Mouse (Mus musculus): Measurements from ENCODE around the gene Fam207a. TPM values are rescaled to one million over a fixed set of nuclear protein-coding genes. Genes with fewer than 3 reads are reported as not detected.

Gene Fam207a
- polyA plus RNA-seq, 1 experiment from 2014 or later: 23.0 TPM

GRCm38 (mm10) chr10:77465902-77466301, 49.7 kb downstream of the Fam207a start:
- no peak for ATAC-seq (ENCODE audit: insufficient number of reproducible peaks, insufficient read depth, low FRiP score, low read depth)
- H3K36me3 ChIP-seq (ENCODE audit: control insufficient read depth, insufficient read depth, low read length): no peaks in the 10 kb centered on the region
- no peak overlapping the region for H3K9ac ChIP-seq (ENCODE audit: low read length)
- H3K27ac ChIP-seq (replicated peaks in 1 of 2; ENCODE audit: control insufficient read depth in 1 of 2, insufficient read depth in 1 of 2, low read depth in 2 of 2, low read length in 2 of 2): no peak overlapping the region
- no peaks in the 10 kb centered on the region for H3K27me3 ChIP-seq (ENCODE audit: control insufficient read depth, insufficient read depth, low read length)
- 78% methylated on average over 5 of the region's 5 CpGs for WGBS
- H3K4me2 ChIP-seq (ENCODE audit: low read length): no peak overlapping the region
- H3K4me3 ChIP-seq (ENCODE audit: control insufficient read depth in 1 of 2, insufficient read depth in 1 of 2, low read depth in 1 of 2, low read length in 2 of 2): no peak overlapping the region
- no peaks in the 10 kb centered on the region for H3K9me3 ChIP-seq (ENCODE audit: control insufficient read depth, low read length)
- H3K4me1 ChIP-seq (ENCODE audit: control insufficient read depth in 2 of 2, insufficient read depth in 2 of 2, low read length in 2 of 2): peaks cover 27 to 48% of the 10 kb centered on the region in 2 experiments

GRCm38 (mm10) chr10:77464181-77464936, 51.2 kb downstream of the Fam207a start:
- no peak overlapping the region; the same call in 1 of the 2 replicates for H3K9ac ChIP-seq (ENCODE audit: low read length)
- peak overlapping the region; percentile 14; the same call in 1 of the 2 replicates for H3K4me2 ChIP-seq (ENCODE audit: low read length)
- no peaks in the 10 kb centered on the region for H3K36me3 ChIP-seq (ENCODE audit: control insufficient read depth, insufficient read depth, low read length)
- no peaks in the 10 kb centered on the region for H3K9me3 ChIP-seq (ENCODE audit: control insufficient read depth, low read length)
- 23% methylated on average over 10 of the region's 10 CpGs for WGBS
- H3K27ac ChIP-seq (replicated peaks in 1 of 2; ENCODE audit: control insufficient read depth in 1 of 2, insufficient read depth in 1 of 2, low read depth in 2 of 2, low read length in 2 of 2): peak overlapping the region; percentile 84 to 90
- ATAC-seq (ENCODE audit: insufficient number of reproducible peaks, insufficient read depth, low FRiP score, low read depth): peak; percentile 86
- peaks cover 33 to 54% of the 10 kb centered on the region in 2 experiments for H3K4me1 ChIP-seq (ENCODE audit: control insufficient read depth in 2 of 2, insufficient read depth in 2 of 2, low read length in 2 of 2)
- H3K27me3 ChIP-seq (ENCODE audit: control insufficient read depth, insufficient read depth, low read length): no peaks in the 10 kb centered on the region
- no peak overlapping the region for H3K4me3 ChIP-seq (ENCODE audit: control insufficient read depth in 1 of 2, insufficient read depth in 1 of 2, low read depth in 1 of 2, low read length in 2 of 2)

- no peaks in the 10 kb centered on the region for H3K9me3 ChIP-seq (ENCODE audit: control insufficient read depth, low read length)
- peaks cover 36 to 42% of the 10 kb centered on the region in 2 experiments for H3K4me1 ChIP-seq (ENCODE audit: control insufficient read depth in 2 of 2, insufficient read depth in 2 of 2, low read length in 2 of 2)
- no peak for ATAC-seq (ENCODE audit: insufficient number of reproducible peaks, insufficient read depth, low FRiP score, low read depth)
- no peak overlapping the region for H3K4me3 ChIP-seq (ENCODE audit: control insufficient read depth in 1 of 2, insufficient read depth in 1 of 2, low read depth in 1 of 2, low read length in 2 of 2)
- no peaks in the 10 kb centered on the region for H3K27me3 ChIP-seq (ENCODE audit: control insufficient read depth, insufficient read depth, low read length)
- 90% methylated on average over 8 of the region's 8 CpGs for WGBS
- no peaks in the 10 kb centered on the region for H3K36me3 ChIP-seq (ENCODE audit: control insufficient read depth, insufficient read depth, low read length)
- no peak overlapping the region for H3K27ac ChIP-seq (replicated peaks in 1 of 2; ENCODE audit: control insufficient read depth in 1 of 2, insufficient read depth in 1 of 2, low read depth in 2 of 2, low read length in 2 of 2)
- no peak overlapping the region for H3K4me2 ChIP-seq (ENCODE audit: low read length)
- no peak overlapping the region for H3K9ac ChIP-seq (ENCODE audit: low read length)
These were observed 54.4 kb downstream of the Fam207a start for GRCm38 (mm10) chr10:77461161-77461560.

- no peak overlapping the region for H3K27ac ChIP-seq (replicated peaks in 1 of 2; ENCODE audit: control insufficient read depth in 1 of 2, insufficient read depth in 1 of 2, low read depth in 2 of 2, low read length in 2 of 2)
- 82% methylated on average over 3 of the region's 3 CpGs for WGBS
- ATAC-seq (ENCODE audit: insufficient number of reproducible peaks, insufficient read depth, low FRiP score, low read depth): no peak
These were observed 57.9 kb downstream of the Fam207a start for GRCm38 (mm10) chr10:77457701-77458100.

GRCm38 (mm10) chr10:77456507-77456906, 59.1 kb downstream of the Fam207a start:
- 18% methylated on average over 7 of the region's 7 CpGs for WGBS
- Histone ChIP-seq H3K9ac (ENCODE audit: low read length) (peak overlapping the region; percentile 68), H3K9me3 (ENCODE audit: control insufficient read depth, low read length) (no peaks in the 10 kb centered on the region), H3K4me2 (ENCODE audit: low read length) (peak overlapping the region; percentile 26; the same call in 1 of the 2 replicates), H3K36me3 (ENCODE audit: control insufficient read depth, insufficient read depth, low read length) (no peaks in the 10 kb centered on the region), H3K4me1 (ENCODE audit: control insufficient read depth in 2 of 2, insufficient read depth in 2 of 2, low read length in 2 of 2) (peaks cover 31 to 33% of the 10 kb centered on the region in 2 experiments), H3K4me3 (ENCODE audit: control insufficient read depth in 1 of 2, insufficient read depth in 1 of 2, low read depth in 1 of 2, low read length in 2 of 2) (no peak overlapping the region), H3K27me3 (ENCODE audit: control insufficient read depth, insufficient read depth, low read length) (no peaks in the 10 kb centered on the region), H3K27ac (replicated peaks in 1 of 2; ENCODE audit: control insufficient read depth in 1 of 2, insufficient read depth in 1 of 2, low read depth in 2 of 2, low read length in 2 of 2) (peak overlapping the region; percentile 94 to 95)
- peak; percentile 57 for ATAC-seq (ENCODE audit: insufficient number of reproducible peaks, insufficient read depth, low FRiP score, low read depth)

More at GRCm38 (mm10) chr10:77457701-77458100, 57.9 kb downstream of the Fam207a start:
- Histone ChIP-seq H3K9ac (ENCODE audit: low read length) (no peak overlapping the region), H3K4me1 (ENCODE audit: control insufficient read depth in 2 of 2, insufficient read depth in 2 of 2, low read length in 2 of 2) (peaks cover 31 to 33% of the 10 kb centered on the region in 2 experiments), H3K9me3 (ENCODE audit: control insufficient read depth, low read length) (no peaks in the 10 kb centered on the region), H3K36me3 (ENCODE audit: control insufficient read depth, insufficient read depth, low read length) (no peaks in the 10 kb centered on the region), H3K4me2 (ENCODE audit: low read length) (no peak overlapping the region), H3K27me3 (ENCODE audit: control insufficient read depth, insufficient read depth, low read length) (no peaks in the 10 kb centered on the region), H3K4me3 (ENCODE audit: control insufficient read depth in 1 of 2, insufficient read depth in 1 of 2, low read depth in 1 of 2, low read length in 2 of 2) (no peak overlapping the region)

GRCm38 (mm10) chr10:77455251-77456010, 60.2 kb downstream of the Fam207a start:
- 45% methylated on average over 14 of the region's 14 CpGs for WGBS
- no peak overlapping the region for H3K4me2 ChIP-seq (ENCODE audit: low read length)
- H3K9ac ChIP-seq (ENCODE audit: low read length): peak overlapping the region; percentile 68
- H3K27me3 ChIP-seq (ENCODE audit: control insufficient read depth, insufficient read depth, low read length): no peaks in the 10 kb centered on the region
- H3K9me3 ChIP-seq (ENCODE audit: control insufficient read depth, low read length): no peaks in the 10 kb centered on the region
- H3K27ac ChIP-seq (replicated peaks in 1 of 2; ENCODE audit: control insufficient read depth in 1 of 2, insufficient read depth in 1 of 2, low read depth in 2 of 2, low read length in 2 of 2): peak overlapping the region; percentile 94 to 95
- no peaks in the 10 kb centered on the region for H3K36me3 ChIP-seq (ENCODE audit: control insufficient read depth, insufficient read depth, low read length)
- no peak overlapping the region for H3K4me3 ChIP-seq (ENCODE audit: control insufficient read depth in 1 of 2, insufficient read depth in 1 of 2, low read depth in 1 of 2, low read length in 2 of 2)
- H3K4me1 ChIP-seq (ENCODE audit: control insufficient read depth in 2 of 2, insufficient read depth in 2 of 2, low read length in 2 of 2): peaks cover 32 to 36% of the 10 kb centered on the region in 2 experiments
- 0 out of 2 replicates have a peak, but pooled peaks have one; percentile 40 for ATAC-seq (ENCODE audit: insufficient number of reproducible peaks, insufficient read depth, low FRiP score, low read depth)

- Histone ChIP-seq H3K9me3 (ENCODE audit: control insufficient read depth, low read length) (no peaks in the 10 kb centered on the region), H3K9ac (ENCODE audit: low read length) (no peak overlapping the region; the same call in 1 of the 2 replicates), H3K4me3 (ENCODE audit: control insufficient read depth in 1 of 2, insufficient read depth in 1 of 2, low read depth in 1 of 2, low read length in 2 of 2) (no peak overlapping the region), H3K36me3 (ENCODE audit: control insufficient read depth, insufficient read depth, low read length) (no peaks in the 10 kb centered on the region), H3K4me1 (ENCODE audit: control insufficient read depth in 2 of 2, insufficient read depth in 2 of 2, low read length in 2 of 2) (peaks cover 33 to 36% of the 10 kb centered on the region in 2 experiments), H3K27ac (replicated peaks in 1 of 2; ENCODE audit: control insufficient read depth in 1 of 2, insufficient read depth in 1 of 2, low read depth in 2 of 2, low read length in 2 of 2) (peak overlapping the region; percentile 63 to 95), H3K4me2 (ENCODE audit: low read length) (no peak overlapping the region), H3K27me3 (ENCODE audit: control insufficient read depth, insufficient read depth, low read length) (no peaks in the 10 kb centered on the region)
- ATAC-seq (ENCODE audit: insufficient number of reproducible peaks, insufficient read depth, low FRiP score, low read depth): no peak
- 30% methylated on average over 6 of the region's 6 CpGs for WGBS
These were observed 60.8 kb downstream of the Fam207a start for GRCm38 (mm10) chr10:77454795-77455194.
